Mouse (Mus musculus) lung, embryonic 16.5 days (tissue): ENCODE results near the gene Fbxo47. TPM values are rescaled to one million over a fixed set of nuclear protein-coding genes. Genes with fewer than 3 reads are reported as not detected.

Source experiments
- ATAC-seq: fragments of 200-750 bp; cut with Nextera tagmentation; 2 replicates; pipeline ENCODE4 v1.8.0; 2017; ENCODE audit warnings: low read depth, mild to moderate bottlenecking, moderate library complexity
- H3K27ac ChIP-seq: fragments of 300-500 bp; sonication (generic); 2 replicates; pipeline ENCODE4 v1.5.1; 2014; ENCODE audit warnings: mild to moderate bottlenecking, control low read depth, low read length
- H3K27me3 ChIP-seq: fragments of 300-500 bp; sonication (generic); 2 replicates; pipeline ENCODE4 v1.6.1; 2014; ENCODE audit warnings: low read depth, low read length, mixed read lengths; ENCODE audit not compliant: control insufficient read depth, insufficient read depth
- H3K36me3 ChIP-seq: fragments of 300-500 bp; sonication (generic); 2 replicates; pipeline ENCODE4 v1.6.1; 2014; ENCODE audit warnings: low read length; ENCODE audit not compliant: control insufficient read depth, insufficient read depth
- H3K4me1 ChIP-seq: fragments of 300-500 bp; sonication (generic); replicated peaks from 2 replicates; pipeline ENCODE4 v1.6.1; 2014; ENCODE audit warnings: low read length, mixed read lengths; ENCODE audit not compliant: control insufficient read depth, insufficient read depth
- H3K4me2 ChIP-seq: fragments of 300-500 bp; sonication (generic); 2 replicates; pipeline ENCODE4 v1.6.1; 2014; ENCODE audit warnings: low read depth, low read length, control low read depth
- H3K4me3 ChIP-seq: fragments of 300-500 bp; sonication (generic); 2 replicates; pipeline ENCODE4 v1.5.1; 2014; ENCODE audit warnings: mild to moderate bottlenecking, low read length, control low read depth
- H3K9ac ChIP-seq: fragments of 300-500 bp; sonication (generic); 2 replicates; pipeline ENCODE4 v1.6.1; 2014; ENCODE audit warnings: low read length, control low read depth
- H3K9me3 ChIP-seq: fragments of 300-500 bp; sonication (generic); 2 replicates; pipeline ENCODE4 v1.6.1; 2016; ENCODE audit warnings: low read length; ENCODE audit not compliant: control insufficient read depth
- WGBS: fragments of 180-500 bp; shearing (Covaris S2); extraction: QIAGEN DNeasy Blood & Tissue Kit; methylation state at CpG from one replicate; pipeline ENCODE4 v1.1.7; 2014; 5-methylcytosine and 5-hydroxymethylcytosine counted together
- polyA plus RNA-seq: library from polyadenylated mRNA; unstranded; fragments of >200 nt; fragmentation: Nextera tagmentation; extraction: Ambion mirVana; gene quantifications from 2 replicates; pipeline ENCODE4 v1.2.1, GENCODE M21; 2015

The Fbxo47 gene
- polyA plus RNA-seq, 1 experiment from 2014 or later, result 0.36 TPM

- Histone ChIP-seq H3K36me3 (peaks cover 32% of the 10 kb centered on the region), H3K4me2 (no peak overlapping the region), H3K27ac (no peak overlapping the region), H3K9ac (no peak overlapping the region), H3K4me1 (no peaks in the 10 kb centered on the region; the same call in 1 of the 2 replicates), H3K9me3 (no peaks in the 10 kb centered on the region), H3K27me3 (no peaks in the 10 kb centered on the region), H3K4me3 (no peak overlapping the region)
- ATAC-seq, result no peak
- WGBS, result 67% methylated on average over 12 of the region's 12 CpGs
These were observed 54.0 kb downstream of the Fbxo47 start for GRCm38 (mm10) chr11:97829913-97830476.

- H3K9ac ChIP-seq, result no peak overlapping the region
- ATAC-seq, result no peak
- no peaks in the 10 kb centered on the region for H3K27me3 ChIP-seq
- H3K4me1 ChIP-seq, result no peaks in the 10 kb centered on the region; the same call in 1 of the 2 replicates
- H3K4me2 ChIP-seq, result no peak overlapping the region
- WGBS, result 81% methylated on average over 7 of the region's 7 CpGs
- peaks cover 27% of the 10 kb centered on the region for H3K36me3 ChIP-seq
- H3K27ac ChIP-seq, result no peak overlapping the region
- no peaks in the 10 kb centered on the region for H3K9me3 ChIP-seq
- H3K4me3 ChIP-seq, result no peak overlapping the region
These were observed 54.6 kb downstream of the Fbxo47 start for GRCm38 (mm10) chr11:97829365-97829764.

- WGBS, result 82% methylated on average over 6 of the region's 6 CpGs
- H3K9ac ChIP-seq, result no peak overlapping the region
- peaks cover 25% of the 10 kb centered on the region for H3K36me3 ChIP-seq
- no peak overlapping the region for H3K4me3 ChIP-seq
- H3K27ac ChIP-seq, result no peak overlapping the region
- no peak overlapping the region for H3K4me2 ChIP-seq
- ATAC-seq, result no peak
- no peaks in the 10 kb centered on the region for H3K9me3 ChIP-seq
- H3K27me3 ChIP-seq, result no peaks in the 10 kb centered on the region
- no peaks in the 10 kb centered on the region; the same call in 1 of the 2 replicates for H3K4me1 ChIP-seq
These were observed 56.3 kb downstream of the Fbxo47 start for GRCm38 (mm10) chr11:97827654-97828053.

GRCm38 (mm10) chr11:97826414-97826813 is 57.5 kb downstream of the Fbxo47 start:
- Histone ChIP-seq H3K4me3 (no peak overlapping the region), H3K36me3 (peaks cover 25% of the 10 kb centered on the region), H3K27me3 (no peaks in the 10 kb centered on the region), H3K4me2 (no peak overlapping the region), H3K9me3 (no peaks in the 10 kb centered on the region), H3K4me1 (no peaks in the 10 kb centered on the region), H3K27ac (no peak overlapping the region), H3K9ac (no peak overlapping the region)
- 66% methylated on average over 7 of the region's 7 CpGs for WGBS
- no peak for ATAC-seq

GRCm38 (mm10) chr11:97825971-97826370 is 58.0 kb downstream of the Fbxo47 start:
- Histone ChIP-seq H3K9me3 (no peaks in the 10 kb centered on the region), H3K4me1 (no peaks in the 10 kb centered on the region), H3K36me3 (peaks cover 25% of the 10 kb centered on the region), H3K4me3 (no peak overlapping the region), H3K27me3 (no peaks in the 10 kb centered on the region), H3K4me2 (no peak overlapping the region), H3K27ac (no peak overlapping the region), H3K9ac (no peak overlapping the region)
- ATAC-seq, result no peak
- WGBS, result 74% methylated on average over 9 of the region's 9 CpGs

GRCm38 (mm10) chr11:97825295-97825694 is 58.7 kb downstream of the Fbxo47 start:
- Histone ChIP-seq H3K9me3 (no peaks in the 10 kb centered on the region), H3K4me3 (no peak overlapping the region), H3K4me2 (no peak overlapping the region), H3K9ac (no peak overlapping the region), H3K27ac (peak overlapping the region; percentile 28; the same call in 1 of the 2 replicates), H3K36me3 (peaks cover 24% of the 10 kb centered on the region), H3K27me3 (no peaks in the 10 kb centered on the region), H3K4me1 (no peaks in the 10 kb centered on the region)
- ATAC-seq, result no peak
- WGBS, result 83% methylated on average over 10 of the region's 10 CpGs

- no peaks in the 10 kb centered on the region for H3K4me1 ChIP-seq
- H3K27me3 ChIP-seq, result no peaks in the 10 kb centered on the region
- H3K4me2 ChIP-seq, result no peak overlapping the region
- WGBS, result 58% methylated on average over 6 of the region's 6 CpGs
- no peak; the same call in 1 of the 2 replicates for ATAC-seq
- H3K27ac ChIP-seq, result peak overlapping the region; percentile 28; the same call in 1 of the 2 replicates
- no peaks in the 10 kb centered on the region for H3K9me3 ChIP-seq
- peaks cover 20% of the 10 kb centered on the region for H3K36me3 ChIP-seq
- H3K9ac ChIP-seq, result no peak overlapping the region
- H3K4me3 ChIP-seq, result no peak overlapping the region
These were observed 59.1 kb downstream of the Fbxo47 start for GRCm38 (mm10) chr11:97824895-97825294.

- no peak for ATAC-seq
- Histone ChIP-seq H3K36me3 (peaks cover 17% of the 10 kb centered on the region), H3K4me2 (no peak overlapping the region), H3K9me3 (no peaks in the 10 kb centered on the region), H3K4me3 (no peak overlapping the region), H3K27ac (no peak overlapping the region), H3K27me3 (no peaks in the 10 kb centered on the region), H3K4me1 (peaks cover 2% of the 10 kb centered on the region), H3K9ac (no peak overlapping the region)
- 97% methylated on average over 11 of the region's 11 CpGs for WGBS
These were observed 59.8 kb downstream of the Fbxo47 start for GRCm38 (mm10) chr11:97824168-97824567.

GRCm38 (mm10) chr11:97822840-97823603 is 60.9 kb downstream of the Fbxo47 start:
- peaks cover 17% of the 10 kb centered on the region for H3K36me3 ChIP-seq
- WGBS, result 70% methylated on average over 20 of the region's 20 CpGs
- H3K27me3 ChIP-seq, result no peaks in the 10 kb centered on the region
- H3K9ac ChIP-seq, result no peak overlapping the region
- H3K4me2 ChIP-seq, result no peak overlapping the region
- H3K4me3 ChIP-seq, result no peak overlapping the region
- peaks cover 13% of the 10 kb centered on the region for H3K4me1 ChIP-seq
- no peak overlapping the region for H3K27ac ChIP-seq
- ATAC-seq, result no peak
- H3K9me3 ChIP-seq, result no peaks in the 10 kb centered on the region
